Mouse (Mus musculus) E14TG2a.4 (cell line): ENCODE measurements at regions not wholly inside any gene's neighbourhood (a gene's known extent, or its start where the extent isn't known, plus 50 kb on each side); places are given as distances from the start of the nearest gene placed in this dataset.

Source experiments
- H3K27me3 ChIP-seq: 2 replicates; pipeline ENCODE4 v1.6.1; 2014; ENCODE audit warnings: low read length, control low read depth; ENCODE audit not compliant: insufficient read depth
- H3K36me3 ChIP-seq: 2 replicates; pipeline ENCODE4 v1.6.1; 2014; ENCODE audit warnings: low read length, control low read depth; ENCODE audit not compliant: insufficient read depth
- H3K4me1 ChIP-seq: replicated peaks from 2 replicates; pipeline ENCODE4 v1.6.1; 2014; ENCODE audit warnings: low read depth, low read length, control low read depth
- H3K4me3 ChIP-seq: replicated peaks from 2 replicates; pipeline ENCODE4 v1.5.1; 2014; ENCODE audit warnings: mild to moderate bottlenecking, low read length
- H3K9me3 ChIP-seq: 2 replicates; pipeline ENCODE4 v1.6.1; 2014; ENCODE audit warnings: low read length, control low read depth
- CTCF ChIP-seq: conservative IDR thresholded peaks from 2 replicates; pipeline ENCODE4 v1.5.1; 2014; ENCODE audit warnings: low read length
- NANOG ChIP-seq: IDR thresholded peaks from 2 replicates; pipeline ENCODE4 v1.6.1; 2014; ENCODE audit warnings: borderline replicate concordance, low read length, mixed read lengths
- POU5F1 ChIP-seq: IDR thresholded peaks from 2 replicates; pipeline ENCODE4 v1.6.1; 2014; ENCODE audit warnings: low read length, borderline replicate concordance

- TF ChIP-seq POU5F1: no peak
- TF ChIP-seq NANOG: no peak
- no peak for TF ChIP-seq CTCF
- Histone ChIP-seq H3K27me3 (no peaks in the 10 kb centered on the region), H3K36me3 (no peaks in the 10 kb centered on the region), H3K4me3 (no peak overlapping the region), H3K4me1 (no peaks in the 10 kb centered on the region), H3K9me3 (peaks cover 10% of the 10 kb centered on the region; the same call in 1 of the 2 replicates)
These were observed 118.8 kb upstream of the Tgif2lx1 start for GRCm38 (mm10) chrX:118599316-118599715.

DNA sequence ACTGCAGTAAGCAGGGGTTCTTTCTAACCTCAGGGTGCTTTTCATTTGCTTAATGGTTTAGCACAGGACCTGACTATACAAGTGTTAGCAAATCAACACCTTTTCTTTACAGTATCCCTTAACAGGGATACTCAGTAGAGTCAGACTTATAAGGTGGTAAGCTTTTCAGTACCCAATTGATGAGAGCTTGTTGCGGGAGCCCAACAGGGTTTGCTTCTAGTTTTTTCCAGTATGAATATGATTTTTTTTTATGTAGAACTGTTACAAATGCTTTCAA lies 115.7 kb upstream of the Tgif2lx1 start:
- no peak for TF ChIP-seq POU5F1
- TF ChIP-seq CTCF: no peak
- TF ChIP-seq NANOG: no peak
- H3K36me3 ChIP-seq: no peaks in the 10 kb centered on the region
- H3K27me3 ChIP-seq: no peaks in the 10 kb centered on the region
- peaks cover 10% of the 10 kb centered on the region; the same call in 1 of the 2 replicates for H3K9me3 ChIP-seq
- no peak overlapping the region for H3K4me3 ChIP-seq
- no peaks in the 10 kb centered on the region for H3K4me1 ChIP-seq

- Histone ChIP-seq H3K36me3 (no peaks in the 10 kb centered on the region), H3K27me3 (no peaks in the 10 kb centered on the region), H3K4me3 (no peak overlapping the region), H3K4me1 (no peaks in the 10 kb centered on the region), H3K9me3 (peaks cover 10% of the 10 kb centered on the region; the same call in 1 of the 2 replicates)
- TF ChIP-seq CTCF: no peak
- TF ChIP-seq NANOG: peak; percentile 30; the same call in 1 of the 2 replicates
These were observed 115.2 kb upstream of the Tgif2lx1 start for GRCm38 (mm10) chrX:118595504-118596345.
